Mouse (Mus musculus) limb, embryonic 14.5 days (tissue): ENCODE measurements around the gene Telo2. TPM values are rescaled to one million over a fixed set of nuclear protein-coding genes. Genes with fewer than 3 reads are reported as not detected.
A peak's percentile ranks its signal among the peaks of the same experiment; 100 is the strongest.

Source experiments
- ATAC-seq: fragments of 200-750 bp; cut with Nextera tagmentation; 2 replicates; pipeline ENCODE4 v1.8.0; 2017; ENCODE audit warnings: low read depth, moderate number of reproducible peaks, moderate TSS enrichment; ENCODE audit not compliant: low FRiP score
- DNase-seq: peaks from one replicate; pipeline ENCODE4 v3.0.0-alpha.2; 2015; ENCODE audit warnings: low spot score
- H3K27ac ChIP-seq: fragments of 300-500 bp; sonication (generic); replicated peaks from 2 replicates; pipeline ENCODE4 v1.5.1; 2014; ENCODE audit warnings: low read depth, mild to moderate bottlenecking, low read length, moderate library complexity, mixed read lengths
- H3K27me3 ChIP-seq: fragments of 300-500 bp; sonication (generic); 2 replicates; pipeline ENCODE4 v1.6.1; 2014; ENCODE audit warnings: low read length, mixed read lengths; ENCODE audit not compliant: control insufficient read depth, insufficient read depth
- H3K36me3 ChIP-seq: fragments of 300-500 bp; sonication (generic); 2 replicates; pipeline ENCODE4 v1.6.1; 2014; ENCODE audit warnings: mild to moderate bottlenecking, low read length, moderate library complexity, mixed read lengths; ENCODE audit not compliant: control insufficient read depth, insufficient read depth
- H3K4me1 ChIP-seq: fragments of 300-500 bp; sonication (generic); 2 replicates; pipeline ENCODE4 v1.6.1; 2014; ENCODE audit warnings: antibody characterized with exemption, low read length, mixed read lengths; ENCODE audit not compliant: control insufficient read depth, insufficient read depth
- H3K4me2 ChIP-seq: fragments of 300-500 bp; sonication (generic); replicated peaks from 2 replicates; pipeline ENCODE4 v1.6.1; 2014; ENCODE audit warnings: low read depth, mild to moderate bottlenecking, low read length, moderate library complexity; ENCODE audit not compliant: severe bottlenecking
- H3K4me3 ChIP-seq: fragments of 300-500 bp; sonication (generic); replicated peaks from 2 replicates; pipeline ENCODE4 v1.5.1; 2014; ENCODE audit warnings: low read length
- H3K9ac ChIP-seq: fragments of 300-500 bp; sonication (generic); 2 replicates; pipeline ENCODE4 v1.6.1; 2014; ENCODE audit warnings: mild to moderate bottlenecking, low read depth, low read length, moderate library complexity; ENCODE audit not compliant: severe bottlenecking
- H3K9me3 ChIP-seq: fragments of 300-500 bp; sonication (generic); 2 replicates; pipeline ENCODE4 v1.6.1; 2016; ENCODE audit warnings: low read length; ENCODE audit not compliant: control insufficient read depth
- POLR2A ChIP-seq: fragments of 200-500 bp; IDR thresholded peaks from 2 replicates; pipeline ENCODE4 v1.8.0; 2012; ENCODE audit warnings: inconsistent platforms, mild to moderate bottlenecking, moderate library complexity, borderline replicate concordance; ENCODE audit not compliant: insufficient read depth, insufficient read length; ENCODE audit errors: extremely low read depth
- WGBS: fragments of 180-500 bp; shearing (Covaris S2); extraction: QIAGEN DNeasy Blood & Tissue Kit; methylation state at CpG from one replicate; pipeline ENCODE4 v1.1.7; 2014; 5-methylcytosine and 5-hydroxymethylcytosine counted together
- polyA plus RNA-seq, 2 experiments: library from polyadenylated mRNA; depleted of rRNA in 1 of 2; stranded (reverse) in 1 of 2; unstranded in 1 of 2; fragments of >200 nt; fragmentation: Nextera tagmentation in 1 of 2; extraction: Ambion mirVana in 1 of 2; gene quantifications; 2 replicates each; pipeline versions ENCODE4 v1.2.1 to v1.2.3; 2012 to 2014

Telo2 gene
- polyA plus RNA-seq, 2 experiments: 31.1 to 41.7 TPM

GRCm38 (mm10) chr17:25066595-25066994, 49.2 kb downstream of the Telo2 start:
- Histone ChIP-seq H3K9me3 (no peaks in the 10 kb centered on the region), H3K4me2 (no peak overlapping the region), H3K4me1 (no peaks in the 10 kb centered on the region), H3K27me3 (no peaks in the 10 kb centered on the region), H3K9ac (no peak overlapping the region), H3K27ac (no peak overlapping the region), H3K36me3 (peaks cover 24% of the 10 kb centered on the region; the same call in 1 of the 2 replicates), H3K4me3 (no peak overlapping the region)
- 91% methylated on average over 7 of the region's 7 CpGs for WGBS
- TF ChIP-seq POLR2A: no peak
- DNase-seq (no peak), ATAC-seq (no peak)

GRCm38 (mm10) chr17:25065189-25065588, 50.6 kb downstream of the Telo2 start:
- H3K36me3 ChIP-seq: peaks cover 27% of the 10 kb centered on the region
- no peak overlapping the region for H3K9ac ChIP-seq
- no peak for TF ChIP-seq POLR2A
- no peaks in the 10 kb centered on the region for H3K27me3 ChIP-seq
- WGBS: 82% methylated on average over 3 of the region's 3 CpGs
- ATAC-seq (no peak), DNase-seq (no peak)
- H3K4me2 ChIP-seq: no peak overlapping the region
- H3K4me1 ChIP-seq: no peaks in the 10 kb centered on the region
- no peak overlapping the region for H3K4me3 ChIP-seq
- no peak overlapping the region for H3K27ac ChIP-seq
- no peaks in the 10 kb centered on the region for H3K9me3 ChIP-seq

GRCm38 (mm10) chr17:25064351-25064750, 51.4 kb downstream of the Telo2 start:
- no peak overlapping the region for H3K27ac ChIP-seq
- ATAC-seq: no peak

GRCm38 (mm10) chr17:25063872-25064271, 51.9 kb downstream of the Telo2 start:
- Histone ChIP-seq H3K27me3 (no peaks in the 10 kb centered on the region), H3K9me3 (no peaks in the 10 kb centered on the region), H3K4me2 (no peak overlapping the region), H3K27ac (no peak overlapping the region), H3K36me3 (peaks cover 29% of the 10 kb centered on the region), H3K4me1 (no peaks in the 10 kb centered on the region), H3K9ac (no peak overlapping the region), H3K4me3 (no peak overlapping the region)
- 83% methylated on average over 12 of the region's 12 CpGs for WGBS
- no peak for TF ChIP-seq POLR2A
- ATAC-seq: no peak
- no peak for DNase-seq

More at GRCm38 (mm10) chr17:25064351-25064750, 51.4 kb downstream of the Telo2 start:
- no peaks in the 10 kb centered on the region for H3K9me3 ChIP-seq
- no peak overlapping the region for H3K4me2 ChIP-seq
- no peaks in the 10 kb centered on the region for H3K4me1 ChIP-seq
- H3K9ac ChIP-seq: no peak overlapping the region
- WGBS: 76% methylated on average over 9 of the region's 9 CpGs
- peak; percentile 28 for DNase-seq
- no peak overlapping the region for H3K4me3 ChIP-seq
- peaks cover 33% of the 10 kb centered on the region for H3K36me3 ChIP-seq
- H3K27me3 ChIP-seq: no peaks in the 10 kb centered on the region
- no peak for TF ChIP-seq POLR2A

GRCm38 (mm10) chr17:25063261-25063660, 52.5 kb downstream of the Telo2 start:
- Histone ChIP-seq H3K9me3 (no peaks in the 10 kb centered on the region), H3K4me2 (no peak overlapping the region), H3K36me3 (peaks cover 25% of the 10 kb centered on the region), H3K4me1 (no peaks in the 10 kb centered on the region), H3K27ac (no peak overlapping the region), H3K9ac (no peak overlapping the region), H3K4me3 (no peak overlapping the region), H3K27me3 (no peaks in the 10 kb centered on the region)
- no peak for TF ChIP-seq POLR2A
- DNase-seq (no peak), ATAC-seq (no peak)
- WGBS: 80% methylated on average over 4 of the region's 4 CpGs

GRCm38 (mm10) chr17:25057041-25057440, 58.7 kb downstream of the Telo2 start:
- H3K4me1 ChIP-seq: no peaks in the 10 kb centered on the region
- no peak overlapping the region for H3K4me3 ChIP-seq
- ATAC-seq: no peak
- H3K36me3 ChIP-seq: peaks cover 49% of the 10 kb centered on the region
- 83% methylated on average over 6 of the region's 6 CpGs for WGBS
- TF ChIP-seq POLR2A: no peak
- H3K27ac ChIP-seq: no peak overlapping the region
- H3K4me2 ChIP-seq: no peak overlapping the region
- H3K9ac ChIP-seq: no peak overlapping the region
- no peaks in the 10 kb centered on the region for H3K9me3 ChIP-seq
- H3K27me3 ChIP-seq: no peaks in the 10 kb centered on the region
- no peak for DNase-seq
